Mouse (Mus musculus): ENCODE measurements around the gene Xxylt1. TPM values are rescaled to one million over a fixed set of nuclear protein-coding genes. Genes with fewer than 3 reads are reported as not detected.

Xxylt1 gene
- total and polyA plus RNA-seq, 3 experiments: 21.5 to 45.7 (median 35.1) TPM

- dilution Hi-C loops (cut with MboI; ENCODE audit: extremely low pct_ligation_motif_present, extremely low pct_unique_long_range_greater_than_20kb, low sequenced_read_pairs): no loop called here
- Histone ChIP-seq H3K27ac (ENCODE audit: insufficient read depth, low read depth) (no peak overlapping the region), H3K27me3 (replicated peaks) (no peaks in the 10 kb centered on the region), H3K4me2 (ENCODE audit: insufficient read depth, low read depth, poor library complexity, severe bottlenecking) (no peak overlapping the region), H3K9me3 (replicated peaks; ENCODE audit: low read length) (no peaks in the 10 kb centered on the region), H3K36me3 (replicated peaks in 1 of 2; ENCODE audit: control insufficient read depth in 1 of 2, insufficient read depth in 1 of 2, low read length in 1 of 2) (peaks cover 1 to 42% of the 10 kb centered on the region in 2 experiments), H3K9ac (ENCODE audit: insufficient read depth, low read depth) (no peak overlapping the region), H3K4me1 (ENCODE audit: control insufficient read depth in 1 of 2, insufficient read depth in 2 of 2) (peaks cover 20 to 79% of the 10 kb centered on the region in 2 experiments), H3K79me2 (replicated peaks; ENCODE audit: control insufficient read depth, extremely low read depth, insufficient read depth, poor library complexity, severe bottlenecking) (no peaks in the 10 kb centered on the region), H3K4me3 (replicated peaks in 1 of 3; ENCODE audit: low read depth in 2 of 3, low read length in 2 of 3, poor library complexity in 1 of 3) (no peak overlapping the region)
- no peak for DNase-seq (ENCODE audit: extremely low read depth)
- TF ChIP-seq POLR2AphosphoS2 (IDR thresholded peaks at IDR 0.05; ENCODE audit: low read depth, low read length): no peak
- no peak for TF ChIP-seq JUND (conservative IDR thresholded peaks at IDR 0.05; ENCODE audit: low read depth, low read length)
- TF ChIP-seq SIN3A (IDR thresholded peaks at IDR 0.05; ENCODE audit: low read length): no peak
- no peak for TF ChIP-seq USF2 (conservative IDR thresholded peaks at IDR 0.05; ENCODE audit: low read depth, low read length)
- TF ChIP-seq TCF12 (IDR thresholded peaks at IDR 0.05; ENCODE audit: low read depth, low read length): no peak
- TF ChIP-seq USF1 (IDR thresholded peaks at IDR 0.05; ENCODE audit: low read depth, low read length): no peak
- no peak for TF ChIP-seq HCFC1 (IDR thresholded peaks at IDR 0.05; ENCODE audit: low read depth, low read length)
- TF ChIP-seq MXI1 (IDR thresholded peaks at IDR 0.05; ENCODE audit: low read depth, low read length): no peak
- TF ChIP-seq CHD1 (IDR thresholded peaks at IDR 0.05; ENCODE audit: low read depth, low read length): no peak
- no peak for TF ChIP-seq POLR2A (IDR thresholded peaks at IDR 0.05; ENCODE audit: low read depth, low read length)
- no peak for TF ChIP-seq ZKSCAN1 (IDR thresholded peaks at IDR 0.05; ENCODE audit: borderline replicate concordance, low read depth, low read length)
- no peak for TF ChIP-seq ZC3H11A (IDR thresholded peaks at IDR 0.05; ENCODE audit: low read depth, low read length)
- TF ChIP-seq ZNF384 (IDR thresholded peaks at IDR 0.05; ENCODE audit: low read depth, low read length): no peak
- in situ Hi-C loops (cut with MboI; ENCODE audit: low pct_ligation_motif_present, low pct_unique_long_range_greater_than_20kb, low sequenced_read_pairs): no loop called here
Measured at GRCm38 (mm10) chr16:31045211-31045610, 36.0 kb downstream of the Xxylt1 start.

GRCm38 (mm10) chr16:31043136-31043535, 38.1 kb downstream of the Xxylt1 start:
- Histone ChIP-seq H3K9me3 (replicated peaks; ENCODE audit: low read length) (peaks cover 9% of the 10 kb centered on the region), H3K27ac (ENCODE audit: insufficient read depth, low read depth) (no peak overlapping the region), H3K79me2 (replicated peaks; ENCODE audit: control insufficient read depth, extremely low read depth, insufficient read depth, poor library complexity, severe bottlenecking) (no peaks in the 10 kb centered on the region), H3K36me3 (replicated peaks in 1 of 2; ENCODE audit: control insufficient read depth in 1 of 2, insufficient read depth in 1 of 2, low read length in 1 of 2) (peaks cover 0 to 43% of the 10 kb centered on the region in 2 experiments), H3K4me1 (ENCODE audit: control insufficient read depth in 1 of 2, insufficient read depth in 2 of 2) (peaks cover 15 to 65% of the 10 kb centered on the region in 2 experiments), H3K4me3 (replicated peaks in 1 of 3; ENCODE audit: low read depth in 2 of 3, low read length in 2 of 3, poor library complexity in 1 of 3) (no peak overlapping the region), H3K27me3 (replicated peaks) (no peaks in the 10 kb centered on the region), H3K4me2 (ENCODE audit: insufficient read depth, low read depth, poor library complexity, severe bottlenecking) (no peak overlapping the region), H3K9ac (ENCODE audit: insufficient read depth, low read depth) (no peak overlapping the region)
- TF ChIP-seq ETS1 (conservative IDR thresholded peaks at IDR 0.05; ENCODE audit: low read depth, low read length): no peak
- no peak for TF ChIP-seq MEF2A (IDR thresholded peaks at IDR 0.05; ENCODE audit: borderline replicate concordance, low read depth, low read length)
- TF ChIP-seq IRF4 (IDR thresholded peaks at IDR 0.05; ENCODE audit: low read depth, low read length): no peak
- in situ Hi-C loops (cut with MboI; ENCODE audit: low pct_ligation_motif_present, low pct_unique_long_range_greater_than_20kb, low sequenced_read_pairs) (no loop called here), dilution Hi-C loops (cut with MboI; ENCODE audit: extremely low pct_ligation_motif_present, extremely low pct_unique_long_range_greater_than_20kb, low sequenced_read_pairs) (no loop called here)
- no peak for DNase-seq (ENCODE audit: extremely low read depth)
